Mouse (Mus musculus): ENCODE measurements around the gene Dgcr8. TPM values are rescaled to one million over a fixed set of nuclear protein-coding genes. Genes with fewer than 3 reads are reported as not detected.

The Dgcr8 gene
- polyA plus RNA-seq (2012; rRNA removed): 6.3 and 14.5 TPM in 2 replicates

- peak within 1 kb of the TSS; percentile 95 for H3K4me3 ChIP-seq (ENCODE audit: low read depth, low read length)
- WGBS: 1% methylated on average over 71 of the region's 71 CpGs
- TF ChIP-seq CTCF (IDR thresholded peaks at IDR 0.05; ENCODE audit: extremely low read depth, insufficient read length, insufficient replicate concordance, low read depth, low read length) (no peak), POLR2A (IDR thresholded peaks at IDR 0.05; ENCODE audit: low read depth, low read length) (peak; percentile 79; the same call in 1 of the 2 replicates)
- H3K27me3 ChIP-seq (ENCODE audit: control insufficient read depth, insufficient read depth, low read length): no peaks in the 10 kb centered on the region
- peak within 1 kb of the TSS; percentile 77 for H3K27ac ChIP-seq (ENCODE audit: insufficient read depth, low read depth, low read length)
- peaks cover 9% of the 10 kb centered on the region; the same call in 1 of the 2 replicates for H3K4me1 ChIP-seq (ENCODE audit: control insufficient read depth, insufficient read depth, insufficient read length, low read length)
- peaks cover 8% of the 10 kb centered on the region for H3K36me3 ChIP-seq (ENCODE audit: control insufficient read depth, insufficient read depth, low read length)
Measured at GRCm38 (mm10) chr16:18289067-18289588, at the start of gene Dgcr8. Gene Dgcr8 (minus strand): TSS chr16:18289246.

- H3K4me3 ChIP-seq (ENCODE audit: low read depth, low read length): no peak overlapping the region
- WGBS: 96% methylated on average over 4 of the region's 4 CpGs
- TF ChIP-seq POLR2A (IDR thresholded peaks at IDR 0.05; ENCODE audit: low read depth, low read length): no peak
- no peak for TF ChIP-seq CTCF (IDR thresholded peaks at IDR 0.05; ENCODE audit: extremely low read depth, insufficient read length, insufficient replicate concordance, low read depth, low read length)
Measured at GRCm38 (mm10) chr16:18337261-18337660, 48.2 kb upstream of the Dgcr8 start.

GRCm38 (mm10) chr16:18335981-18336380, 46.9 kb upstream of the Dgcr8 start:
- peaks cover 4% of the 10 kb centered on the region; the same call in 1 of the 2 replicates for H3K4me1 ChIP-seq (ENCODE audit: control insufficient read depth, insufficient read depth, insufficient read length, low read length)
- H3K4me3 ChIP-seq (ENCODE audit: low read depth, low read length): no peak overlapping the region
- no peak overlapping the region for H3K27ac ChIP-seq (ENCODE audit: insufficient read depth, low read depth, low read length)
- H3K27me3 ChIP-seq (ENCODE audit: control insufficient read depth, insufficient read depth, low read length): no peaks in the 10 kb centered on the region
- H3K36me3 ChIP-seq (ENCODE audit: control insufficient read depth, insufficient read depth, low read length): peaks cover 14% of the 10 kb centered on the region
- TF ChIP-seq POLR2A (IDR thresholded peaks at IDR 0.05; ENCODE audit: low read depth, low read length) (no peak), CTCF (IDR thresholded peaks at IDR 0.05; ENCODE audit: extremely low read depth, insufficient read length, insufficient replicate concordance, low read depth, low read length) (no peak)
- 96% methylated on average over 3 of the region's 3 CpGs for WGBS

More at GRCm38 (mm10) chr16:18337261-18337660, 48.2 kb upstream of the Dgcr8 start:
- no peaks in the 10 kb centered on the region for H3K27me3 ChIP-seq (ENCODE audit: control insufficient read depth, insufficient read depth, low read length)
- H3K27ac ChIP-seq (ENCODE audit: insufficient read depth, low read depth, low read length): no peak overlapping the region
- peaks cover 12% of the 10 kb centered on the region for H3K36me3 ChIP-seq (ENCODE audit: control insufficient read depth, insufficient read depth, low read length)
- H3K4me1 ChIP-seq (ENCODE audit: control insufficient read depth, insufficient read depth, insufficient read length, low read length): peaks cover 8% of the 10 kb centered on the region; the same call in 1 of the 2 replicates

- Histone ChIP-seq H3K27me3 (ENCODE audit: control insufficient read depth, insufficient read depth, low read length) (no peaks in the 10 kb centered on the region), H3K4me1 (ENCODE audit: control insufficient read depth, insufficient read depth, insufficient read length, low read length) (peaks cover 4% of the 10 kb centered on the region; the same call in 1 of the 2 replicates), H3K36me3 (ENCODE audit: control insufficient read depth, insufficient read depth, low read length) (peaks cover 13% of the 10 kb centered on the region), H3K27ac (ENCODE audit: insufficient read depth, low read depth, low read length) (no peak overlapping the region), H3K4me3 (ENCODE audit: low read depth, low read length) (no peak overlapping the region)
- TF ChIP-seq POLR2A (IDR thresholded peaks at IDR 0.05; ENCODE audit: low read depth, low read length) (no peak), CTCF (IDR thresholded peaks at IDR 0.05; ENCODE audit: extremely low read depth, insufficient read length, insufficient replicate concordance, low read depth, low read length) (no peak)
- 60% methylated on average over 3 of the region's 3 CpGs for WGBS
Measured at GRCm38 (mm10) chr16:18333976-18334375, 44.9 kb upstream of the Dgcr8 start.

GRCm38 (mm10) chr16:18328524-18328923, 39.5 kb upstream of the Dgcr8 start:
- H3K27me3 ChIP-seq (ENCODE audit: control insufficient read depth, insufficient read depth, low read length): no peaks in the 10 kb centered on the region
- H3K4me3 ChIP-seq (ENCODE audit: low read depth, low read length): no peak overlapping the region
- peaks cover 16% of the 10 kb centered on the region; the same call in 1 of the 2 replicates for H3K36me3 ChIP-seq (ENCODE audit: control insufficient read depth, insufficient read depth, low read length)
- 0 out of 2 replicates have a peak, but pooled peaks cover 3% of the 10 kb centered on the region for H3K4me1 ChIP-seq (ENCODE audit: control insufficient read depth, insufficient read depth, insufficient read length, low read length)
- TF ChIP-seq POLR2A (IDR thresholded peaks at IDR 0.05; ENCODE audit: low read depth, low read length) (no peak), CTCF (IDR thresholded peaks at IDR 0.05; ENCODE audit: extremely low read depth, insufficient read length, insufficient replicate concordance, low read depth, low read length) (no peak)
- 86% methylated on average over 1 of the region's 1 CpGs for WGBS
- no peak overlapping the region for H3K27ac ChIP-seq (ENCODE audit: insufficient read depth, low read depth, low read length)

- TF ChIP-seq CTCF (IDR thresholded peaks at IDR 0.05; ENCODE audit: extremely low read depth, insufficient read length, insufficient replicate concordance, low read depth, low read length) (no peak), POLR2A (IDR thresholded peaks at IDR 0.05; ENCODE audit: low read depth, low read length) (no peak)
- H3K27me3 ChIP-seq (ENCODE audit: control insufficient read depth, insufficient read depth, low read length): no peaks in the 10 kb centered on the region
- H3K4me1 ChIP-seq (ENCODE audit: control insufficient read depth, insufficient read depth, insufficient read length, low read length): 0 out of 2 replicates have a peak, but pooled peaks cover 3% of the 10 kb centered on the region
- H3K4me3 ChIP-seq (ENCODE audit: low read depth, low read length): no peak overlapping the region
- 83% methylated on average over 9 of the region's 9 CpGs for WGBS
- peaks cover 21% of the 10 kb centered on the region for H3K36me3 ChIP-seq (ENCODE audit: control insufficient read depth, insufficient read depth, low read length)
- no peak overlapping the region for H3K27ac ChIP-seq (ENCODE audit: insufficient read depth, low read depth, low read length)
Measured at GRCm38 (mm10) chr16:18327936-18328335, 38.9 kb upstream of the Dgcr8 start.

GRCm38 (mm10) chr16:18325741-18326140, 36.7 kb upstream of the Dgcr8 start:
- Histone ChIP-seq H3K4me3 (ENCODE audit: low read depth, low read length) (no peak overlapping the region), H3K27me3 (ENCODE audit: control insufficient read depth, insufficient read depth, low read length) (no peaks in the 10 kb centered on the region), H3K4me1 (ENCODE audit: control insufficient read depth, insufficient read depth, insufficient read length, low read length) (0 out of 2 replicates have a peak, but pooled peaks cover 3% of the 10 kb centered on the region), H3K36me3 (ENCODE audit: control insufficient read depth, insufficient read depth, low read length) (peaks cover 28% of the 10 kb centered on the region), H3K27ac (ENCODE audit: insufficient read depth, low read depth, low read length) (no peak overlapping the region)
- TF ChIP-seq CTCF (IDR thresholded peaks at IDR 0.05; ENCODE audit: extremely low read depth, insufficient read length, insufficient replicate concordance, low read depth, low read length): no peak
- no peak for TF ChIP-seq POLR2A (IDR thresholded peaks at IDR 0.05; ENCODE audit: low read depth, low read length)
- WGBS: 81% methylated on average over 4 of the region's 4 CpGs

Measured in small intestine, adult 2 months (tissue).